26 mouse cellular contexts compared by ENCODE assay signal in genomic region chr16:36728959-36729358, GRCm38 (mm10). TPM values are rescaled to one million over a fixed set of nuclear protein-coding genes. Genes with fewer than 3 reads are reported as not detected.
"Had no signal": no experiment of that assay in that cellular context is flagged by ENCODE, and none has a peak within 500 bp of the region (broad histone marks: within the 10 kb centered on the region; RNA-seq: fewer than 3 reads in every experiment).

No protein-coding gene starts in this region.

- H3K27ac ChIP-seq: heart, embryonic 13.5 days; heart, embryonic 15.5 days; hindbrain, embryonic 13.5 days; hindbrain, embryonic 15.5 days; hindbrain, postnatal 0 days; kidney, embryonic 15.5 days; kidney, postnatal 0 days; layer of hippocampus, adult 2 months; left cerebral cortex, adult 2 months; limb, embryonic 10.5 days; limb, embryonic 12.5 days had no signal

- H3K4me1 ChIP-seq: heart, embryonic 13.5 days; heart, embryonic 15.5 days; hindbrain, embryonic 13.5 days; hindbrain, embryonic 15.5 days; kidney, embryonic 15.5 days; limb, embryonic 10.5 days; limb, embryonic 12.5 days had no signal

- DNase-seq: gastrocnemius, postnatal 14 days; gastrocnemius, postnatal 36 days; heart, adult 18-20 months; heart, postnatal 14 days; heart, postnatal 36 days; kidney, adult 11 months; kidney, adult 2 months; kidney, adult 9 months; kidney, postnatal 14 days; kidney, postnatal 4 days; liver had no signal

- H3K27me3 ChIP-seq: heart, embryonic 13.5 days; heart, embryonic 15.5 days; hindbrain, embryonic 13.5 days; hindbrain, embryonic 15.5 days; kidney, embryonic 15.5 days; limb, embryonic 12.5 days had no signal

- H3K9me3 ChIP-seq: heart, embryonic 13.5 days; heart, embryonic 15.5 days; hindbrain, embryonic 13.5 days; hindbrain, embryonic 15.5 days; kidney, embryonic 15.5 days; limb, embryonic 10.5 days; limb, embryonic 12.5 days had no signal

- ATAC-seq: hindbrain, postnatal 0 days; intestine, embryonic 16.5 days had no signal

- H3K9ac ChIP-seq: heart, embryonic 13.5 days; heart, embryonic 15.5 days; hindbrain, embryonic 13.5 days; hindbrain, embryonic 15.5 days; kidney, embryonic 15.5 days; limb, embryonic 12.5 days had no signal

- H3K4me2 ChIP-seq: heart, embryonic 11.5 days; heart, embryonic 13.5 days; heart, embryonic 15.5 days; hindbrain, embryonic 13.5 days; hindbrain, embryonic 15.5 days; kidney, embryonic 15.5 days; limb, embryonic 12.5 days; liver, embryonic 11.5 days had no signal

- H3K4me3 ChIP-seq: heart, embryonic 13.5 days; heart, embryonic 15.5 days; hindbrain, embryonic 13.5 days; hindbrain, embryonic 15.5 days; kidney, embryonic 15.5 days; layer of hippocampus, adult 2 months; left cerebral cortex, adult 2 months; limb, embryonic 10.5 days; limb, embryonic 12.5 days had no signal

- H3K36me3 ChIP-seq: heart, embryonic 13.5 days; heart, embryonic 15.5 days; hindbrain, embryonic 13.5 days; hindbrain, embryonic 15.5 days; kidney, embryonic 15.5 days; limb, embryonic 10.5 days; limb, embryonic 12.5 days had no signal

RNA-seq across cellular contexts. Expression of gene Ildr1, which starts 35.2 kb away (rescaled TPM):
- total RNA-seq: gastrocnemius, postnatal 36 days; heart, postnatal 36 days had no signal
- polyA plus RNA-seq: heart, embryonic 11.5 days; heart, postnatal 0 days; liver, embryonic 11.5 days had no signal
